Mouse (Mus musculus) MEL (cell line): Measurements from ENCODE around the gene Rps21. TPM values are rescaled to one million over a fixed set of nuclear protein-coding genes. Genes with fewer than 3 reads are reported as not detected.

Experiments
- DNase-seq: peaks from one replicate; pipeline ENCODE4 v3.0.0; 2011; ENCODE audit warnings: low read depth, low spot score
- H3K27ac ChIP-seq: 2 replicates; pipeline ENCODE4 v1.5.1; 2012; ENCODE audit warnings: low read depth, mild to moderate bottlenecking, control low read depth, low read length, moderate library complexity; ENCODE audit not compliant: control insufficient read depth
- H3K27me3 ChIP-seq, 2 experiments: fragments of 150-350 bp in 1 of 2; sonication (generic) in 1 of 2; 2 replicates each; pipeline ENCODE4 v1.6.1; 2012; ENCODE audit warnings: low read length in 2 of 2, mild to moderate bottlenecking in 2 of 2, improper control_type of control experiment in 1 of 2, moderate library complexity in 1 of 2; ENCODE audit not compliant: insufficient read depth in 2 of 2, control insufficient read depth in 1 of 2
- H3K36me3 ChIP-seq, 2 experiments: 2 replicates each; pipeline ENCODE4 v1.6.1; 2012 to 2014; ENCODE audit warnings: low read length in 2 of 2, improper control_type of control experiment in 1 of 2, inconsistent platforms in 1 of 2, mild to moderate bottlenecking in 1 of 2; ENCODE audit not compliant: insufficient read depth in 2 of 2, control insufficient read depth in 1 of 2
- H3K4me1 ChIP-seq, 2 experiments: fragments of 150-350 bp in 1 of 2; sonication (generic) in 1 of 2; 2 replicates each; pipeline ENCODE4 v1.6.1; 2012; ENCODE audit warnings: low read length in 2 of 2, improper control_type of control experiment in 1 of 2, mild to moderate bottlenecking in 1 of 2; ENCODE audit not compliant: insufficient read depth in 2 of 2, control insufficient read depth in 1 of 2
- H3K4me3 ChIP-seq, 2 experiments: fragments of 150-350 bp in 1 of 2; sonication (generic) in 1 of 2; 2 replicates each; pipeline ENCODE4 v1.5.1; 2012; ENCODE audit warnings: low read depth in 2 of 2, low read length in 2 of 2, mild to moderate bottlenecking in 2 of 2, moderate library complexity in 2 of 2, control low read depth in 1 of 2, improper control_type of control experiment in 1 of 2; ENCODE audit not compliant: control insufficient read depth in 1 of 2, insufficient read depth in 1 of 2
- H3K79me2 ChIP-seq: 2 replicates; pipeline ENCODE4 v1.6.1; 2012; ENCODE audit warnings: mild to moderate bottlenecking, low read length, moderate library complexity; ENCODE audit not compliant: control insufficient read depth, poor library complexity, insufficient read depth
- H3K9ac ChIP-seq: 2 replicates; pipeline ENCODE4 v1.6.1; 2012; ENCODE audit warnings: low read depth, mild to moderate bottlenecking, control low read depth, low read length, moderate library complexity; ENCODE audit not compliant: control insufficient read depth, poor library complexity, severe bottlenecking
- H3K9me3 ChIP-seq: fragments of 150-350 bp; sonication (generic); replicated peaks from 2 replicates; pipeline ENCODE4 v1.6.1; 2012; ENCODE audit warnings: mild to moderate bottlenecking, low read length, improper control_type of control experiment, moderate library complexity; ENCODE audit not compliant: insufficient read depth
- BHLHE40 ChIP-seq: IDR thresholded peaks from 2 replicates; pipeline ENCODE4 v1.6.1; 2012; ENCODE audit warnings: low read depth, mild to moderate bottlenecking, inconsistent platforms, low read length, improper control_type of control experiment, borderline replicate concordance
- CHD2 ChIP-seq: IDR thresholded peaks from 2 replicates; pipeline ENCODE4 v1.6.1; 2011; ENCODE audit warnings: low read length, improper control_type of control experiment
- CTCF ChIP-seq, 3 experiments: IDR thresholded peaks in 2 of 3; conservative IDR thresholded peaks in 1 of 3; 2 replicates each; pipeline ENCODE4 v1.5.1; 2011 to 2012; ENCODE audit warnings: low read length in 3 of 3, low read depth in 2 of 3, mild to moderate bottlenecking in 2 of 3, improper control_type of control experiment in 1 of 3, inconsistent platforms in 1 of 3, mixed read lengths in 1 of 3, moderate library complexity in 1 of 3; ENCODE audit not compliant: control insufficient read depth in 1 of 3, insufficient read depth in 1 of 3, poor library complexity in 1 of 3, severe bottlenecking in 1 of 3
- E2F4 ChIP-seq: IDR thresholded peaks from 2 replicates; pipeline ENCODE4 v1.6.1; 2011; ENCODE audit warnings: low read depth, low read length, improper control_type of control experiment, borderline replicate concordance
- ELF1 ChIP-seq: IDR thresholded peaks from 2 replicates; pipeline ENCODE4 v1.6.1; 2014; ENCODE audit warnings: low read depth, mild to moderate bottlenecking, inconsistent platforms, low read length, improper control_type of control experiment, moderate library complexity
- ETS1 ChIP-seq: IDR thresholded peaks from 2 replicates; pipeline ENCODE4 v1.6.1; 2012; ENCODE audit warnings: low read depth, mild to moderate bottlenecking, inconsistent platforms, low read length, improper control_type of control experiment, moderate library complexity
- GABPA ChIP-seq: IDR thresholded peaks from 2 replicates; pipeline ENCODE4 v1.6.1; 2012; ENCODE audit warnings: low read depth, mild to moderate bottlenecking, inconsistent platforms, low read length, improper control_type of control experiment, moderate library complexity
- GATA1 ChIP-seq: IDR thresholded peaks from 2 replicates; pipeline ENCODE4 v1.6.1; 2011; ENCODE audit warnings: low read depth, low read length, improper control_type of control experiment
- MAX ChIP-seq: IDR thresholded peaks from 2 replicates; pipeline ENCODE4 v1.6.1; 2011; ENCODE audit warnings: low read length, improper control_type of control experiment
- MYB ChIP-seq: IDR thresholded peaks from 2 replicates; pipeline ENCODE4 v1.6.1; 2011; ENCODE audit warnings: mild to moderate bottlenecking, low read depth, low read length, improper control_type of control experiment
- NRF1 ChIP-seq: IDR thresholded peaks from 2 replicates; pipeline ENCODE4 v1.6.1; 2014; ENCODE audit warnings: low read depth, mild to moderate bottlenecking, inconsistent platforms, low read length, improper control_type of control experiment, moderate library complexity; ENCODE audit not compliant: poor library complexity, insufficient read depth, severe bottlenecking
- POLR2AphosphoS5 ChIP-seq: IDR thresholded peaks from 2 replicates; pipeline ENCODE4 v1.6.1; 2012; ENCODE audit warnings: low read depth, borderline replicate concordance, mild to moderate bottlenecking, inconsistent platforms, low read length, moderate library complexity, mixed read lengths
- RAD21 ChIP-seq: IDR thresholded peaks from 2 replicates; pipeline ENCODE4 v1.6.1; 2011; ENCODE audit warnings: mild to moderate bottlenecking, low read depth, low read length, improper control_type of control experiment
- RCOR1 ChIP-seq: IDR thresholded peaks from 2 replicates; pipeline ENCODE4 v1.6.1; 2012; ENCODE audit warnings: low read depth, mild to moderate bottlenecking, inconsistent platforms, low read length, improper control_type of control experiment
- SMC3 ChIP-seq: IDR thresholded peaks from 2 replicates; pipeline ENCODE4 v1.6.1; 2011; ENCODE audit warnings: low read depth, low read length, improper control_type of control experiment
- TAL1 ChIP-seq: IDR thresholded peaks from 2 replicates; pipeline ENCODE4 v1.6.1; 2012; ENCODE audit warnings: mild to moderate bottlenecking, inconsistent platforms, low read length, moderate library complexity, mixed read lengths
- TCF12 ChIP-seq: IDR thresholded peaks from 2 replicates; pipeline ENCODE4 v1.6.1; 2014; ENCODE audit warnings: low read depth, mild to moderate bottlenecking, inconsistent platforms, low read length, improper control_type of control experiment, moderate library complexity
- UBTF ChIP-seq: IDR thresholded peaks from 2 replicates; pipeline ENCODE4 v1.6.1; 2012; ENCODE audit warnings: low read depth, mild to moderate bottlenecking, inconsistent platforms, low read length, improper control_type of control experiment, moderate library complexity, borderline replicate concordance; ENCODE audit not compliant: insufficient read depth
- USF1 ChIP-seq: IDR thresholded peaks from 2 replicates; pipeline ENCODE4 v1.6.1; 2014; ENCODE audit warnings: low read depth, mild to moderate bottlenecking, inconsistent platforms, low read length, improper control_type of control experiment, moderate library complexity
- USF2 ChIP-seq, 2 experiments: IDR thresholded peaks; 2 replicates each; pipeline ENCODE4 v1.6.1; 2011 to 2012; ENCODE audit warnings: improper control_type of control experiment in 2 of 2, low read length in 2 of 2, borderline replicate concordance in 1 of 2, inconsistent platforms in 1 of 2, low read depth in 1 of 2, mild to moderate bottlenecking in 1 of 2; ENCODE audit not compliant: insufficient read depth in 1 of 2
- ZC3H11A ChIP-seq: IDR thresholded peaks from 2 replicates; pipeline ENCODE4 v1.6.1; 2012; ENCODE audit warnings: low read depth, mild to moderate bottlenecking, inconsistent platforms, low read length, improper control_type of control experiment
- ZMIZ1 ChIP-seq: IDR thresholded peaks from 2 replicates; pipeline ENCODE4 v1.6.1; 2012; ENCODE audit warnings: low read depth, mild to moderate bottlenecking, inconsistent platforms, low read length, improper control_type of control experiment, moderate library complexity
- polyA plus RNA-seq, 2 experiments: library from polyadenylated mRNA; stranded (reverse) in 1 of 2; unstranded in 1 of 2; fragments of >175 nt in 1 of 2; fragments of >200 nt in 1 of 2; gene quantifications; 2 replicates each; pipeline versions ENCODE4 v1.2.1 to v1.2.4; 2012; ENCODE audit warnings: low replicate concordance in 2 of 2, low read depth in 1 of 2; ENCODE audit not compliant: insufficient read length in 2 of 2, insufficient read depth in 1 of 2, missing spikeins in 1 of 2
- total RNA-seq: library from RNA; depleted of rRNA; stranded (reverse); fragments of 300-350 nt; gene quantifications from 2 replicates; pipeline ENCODE4 v1.2.3, GENCODE M21; 2012

Gene Rps21
- total and polyA plus RNA-seq, 3 experiments: 995 to 4,916 (median 1,182) TPM

GRCm38 (mm10) chr2:180273394-180274244, 16.4 kb downstream of the Rps21 start, which contains the start of gene Cables2 (continued):
- TF ChIP-seq ELF1 (no peak; the same call in 1 of the 2 replicates), MYB (no peak), E2F4 (no peak), MAX (no peak), SMC3 (no peak)

DNA sequence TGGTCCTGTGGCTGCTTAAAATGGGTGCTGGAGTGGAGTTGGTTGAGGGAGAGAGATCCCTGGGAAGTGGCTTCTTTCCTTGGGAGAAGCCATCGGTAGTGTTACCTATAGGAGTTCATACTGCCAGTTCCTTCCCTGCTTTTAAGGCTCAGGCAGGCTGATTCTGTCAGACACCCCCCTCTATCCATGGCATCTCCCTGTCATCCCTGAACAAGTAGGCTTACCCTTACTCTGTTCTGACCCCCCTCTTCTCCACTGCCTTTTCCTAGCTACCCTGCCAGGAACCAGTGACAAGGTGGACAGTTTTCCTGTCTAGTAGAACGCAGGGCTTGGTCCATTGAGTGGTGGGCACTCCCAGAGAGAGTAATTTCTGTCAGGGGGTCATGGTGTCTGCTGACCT, 17.3 kb downstream of the Rps21 start:
- Histone ChIP-seq H3K9ac (no peak overlapping the region), H3K4me1 (peaks cover 6 to 21% of the 10 kb centered on the region in 2 experiments), H3K9me3 (no peaks in the 10 kb centered on the region), H3K27me3 (no peaks in the 10 kb centered on the region), H3K4me3 (no peak overlapping the region), H3K79me2 (peaks cover 8% of the 10 kb centered on the region), H3K27ac (no peak overlapping the region), H3K36me3 (peaks cover 0 to 3% of the 10 kb centered on the region in 2 experiments; a peak in 1 of 4 replicates)
- DNase-seq: no peak
- TF ChIP-seq NRF1: no peak
- TF ChIP-seq ZMIZ1: no peak
- TF ChIP-seq CHD2: no peak
- no peak for TF ChIP-seq ETS1
- TF ChIP-seq USF1: no peak
- no peak for TF ChIP-seq RCOR1
- TF ChIP-seq GABPA: no peak
- no peak for TF ChIP-seq TCF12
- no peak for TF ChIP-seq UBTF
- no peak for TF ChIP-seq CTCF (IDR thresholded peaks at IDR 0.05 in 2 of 3, conservative IDR thresholded peaks at IDR 0.05 in 1 of 3; ENCODE audit: control insufficient read depth in 1 of 3, insufficient read depth in 1 of 3, low read depth in 2 of 3, low read length in 3 of 3, poor library complexity in 1 of 3, severe bottlenecking in 1 of 3)
- TF ChIP-seq USF2 (IDR thresholded peaks at IDR 0.05; ENCODE audit: borderline replicate concordance in 1 of 2, insufficient read depth in 1 of 2, low read depth in 1 of 2, low read length in 2 of 2): no peak
- TF ChIP-seq TAL1: no peak
- TF ChIP-seq BHLHE40: no peak
- TF ChIP-seq POLR2AphosphoS5: no peak
- no peak for TF ChIP-seq RAD21
- TF ChIP-seq ZC3H11A: no peak
- TF ChIP-seq ELF1: no peak
- TF ChIP-seq GATA1: no peak
